Mouse (Mus musculus): ENCODE results near the gene Slc17a7.

GRCm38 (mm10) chr7:45176356-45176755 is 12.6 kb downstream of the Slc17a7 start:
- TF ChIP-seq POLR2A (IDR thresholded peaks at IDR 0.05; ENCODE audit: insufficient read depth, low read length) (no peak), EP300 (IDR thresholded peaks at IDR 0.05; ENCODE audit: insufficient read depth, low read depth, low read length) (no peak)
